8 mouse cellular contexts compared by ENCODE assay signal in genomic region chr13:110537960-110538463, GRCm38 (mm10).
DNase-seq lines count a peak whose midpoint lies in the region; ATAC-seq and TF ChIP-seq lines count a peak whose summit lies in the region.

No protein-coding gene starts in this region.

- 44% methylated on average over 7 of the region's 7 CpGs for WGBS in kidney, embryonic 15.5 days
- 48% methylated on average over 7 of the region's 7 CpGs for WGBS in thymus, adult 2 months

- peak; percentile 26 for DNase-seq in CD4-positive, CD25-positive, alpha-beta regulatory T cell, adult 2 months (ENCODE audit: low read depth, low spot score)
- DNase-seq in heart, adult 18-20 months = peak; percentile 67 to 78
- DNase-seq in lung, postnatal 25 days (ENCODE audit: low spot score) = peak; percentile 74
- DNase-seq in gastrocnemius, postnatal 10 days = no peak
- DNase-seq in spleen, postnatal 4 days (ENCODE audit: low spot score in 2 of 2) = no peak
- DNase-seq in thymus, adult 2 months = no peak

- peak overlapping the region; percentile 54; the same call in 1 of the 2 replicates for H3K27ac ChIP-seq in kidney, embryonic 15.5 days
- H3K27ac ChIP-seq in thymus, adult 2 months (ENCODE audit: control insufficient read depth, insufficient read depth, low read length) = no peak overlapping the region

- no peak for ATAC-seq in CD4-positive, CD25-positive, alpha-beta regulatory T cell, adult 4 months
- peak; percentile 74 for ATAC-seq in kidney, embryonic 15.5 days (replicated peaks; ENCODE audit: low FRiP score)

- H3K4me1 ChIP-seq in kidney, embryonic 15.5 days = peaks cover 9% of the 10 kb centered on the region
- no peaks in the 10 kb centered on the region for H3K4me1 ChIP-seq in thymus, adult 2 months (replicated peaks; ENCODE audit: control insufficient read depth, insufficient read depth, low read length)

- H3K4me3 ChIP-seq in kidney, embryonic 15.5 days (replicated peaks) = no peak overlapping the region
- H3K4me3 ChIP-seq in thymus, adult 2 months (ENCODE audit: control insufficient read depth, insufficient read depth, low read length) = no peak overlapping the region

- TF ChIP-seq CTCF in thymus, adult 2 months (IDR thresholded peaks at IDR 0.05; ENCODE audit: borderline replicate concordance, control insufficient read depth, extremely low read depth, insufficient read depth, low read length, poor library complexity) = no peak

- no peaks in the 10 kb centered on the region for H3K9me3 ChIP-seq in kidney, embryonic 15.5 days (replicated peaks)

- H3K27me3 ChIP-seq in kidney, embryonic 15.5 days = no peaks in the 10 kb centered on the region
- H3K27me3 ChIP-seq in thymus, adult 2 months (ENCODE audit: control insufficient read depth, insufficient read depth, low read length) = no peaks in the 10 kb centered on the region

- no peak overlapping the region for H3K4me2 ChIP-seq in kidney, embryonic 15.5 days

- no peaks in the 10 kb centered on the region for H3K36me3 ChIP-seq in kidney, embryonic 15.5 days
- no peaks in the 10 kb centered on the region for H3K36me3 ChIP-seq in thymus, adult 2 months (ENCODE audit: control insufficient read depth, insufficient read depth, low read length)

- no peak for TF ChIP-seq POLR2A in thymus, adult 2 months (IDR thresholded peaks at IDR 0.05; ENCODE audit: control insufficient read depth, extremely low read depth, insufficient read depth, low read length, poor library complexity)

- no peak overlapping the region for H3K9ac ChIP-seq in kidney, embryonic 15.5 days

Comparison
In these comparisons a context has a peak if more than half of its experiments do, and no peak if none do; other contexts are left out.
1. DNase-seq: peak in CD4-positive, CD25-positive, alpha-beta regulatory T cell, adult 2 months (single experiment), heart, adult 18-20 months (2 of 2) and lung, postnatal 25 days (single experiment); none in gastrocnemius, postnatal 10 days (single experiment), spleen, postnatal 4 days (0 of 2) and thymus, adult 2 months (single experiment).